Mouse (Mus musculus) NIH3T3 (cell line): ENCODE measurements around the gene Spock2.
"Not testable (repeated sequence)": the region's sequence is repeated elsewhere in the genome, so short reads cannot be mapped to it uniquely, and the experiment has no call there.

ENCODE experiments used
- DNase-seq: peaks from one replicate; pipeline ENCODE4 v3.0.0-alpha.2; 2012; ENCODE audit warnings: low read depth

The Spock2 gene

GRCm38 (mm10) chr10:60148087-60148486, 42.1 kb downstream of the Spock2 start:
- DNase-seq, result peak; percentile 92

DNA sequence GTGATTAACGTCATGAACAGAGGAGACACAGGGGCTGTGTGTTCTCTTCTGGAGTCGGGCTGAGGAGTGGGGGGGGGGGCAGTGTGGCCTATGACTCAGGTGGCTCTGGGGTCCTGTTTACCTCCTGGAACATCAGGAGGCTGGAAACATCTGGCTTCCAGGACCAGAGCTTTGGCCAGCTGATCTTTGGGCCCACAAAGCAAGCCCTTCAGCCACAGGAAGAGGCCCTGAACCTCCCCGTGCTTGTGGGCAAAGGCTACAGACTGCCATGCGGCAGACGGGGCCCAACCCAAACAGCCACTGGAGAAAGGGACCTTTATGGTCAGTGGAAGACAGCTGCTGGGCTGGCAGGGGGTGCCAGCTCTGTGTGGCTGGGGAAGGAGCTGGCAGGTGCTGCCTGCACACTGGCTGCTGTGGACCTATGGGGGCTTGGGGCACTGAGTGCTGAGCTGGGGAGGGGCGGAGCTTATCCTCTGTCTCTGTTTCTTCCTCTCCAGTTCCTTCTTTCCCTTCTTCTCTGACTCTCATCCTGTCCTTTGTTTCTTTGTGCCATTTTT, 45.2 kb downstream of the Spock2 start:
- DNase-seq, result no peak

DNA sequence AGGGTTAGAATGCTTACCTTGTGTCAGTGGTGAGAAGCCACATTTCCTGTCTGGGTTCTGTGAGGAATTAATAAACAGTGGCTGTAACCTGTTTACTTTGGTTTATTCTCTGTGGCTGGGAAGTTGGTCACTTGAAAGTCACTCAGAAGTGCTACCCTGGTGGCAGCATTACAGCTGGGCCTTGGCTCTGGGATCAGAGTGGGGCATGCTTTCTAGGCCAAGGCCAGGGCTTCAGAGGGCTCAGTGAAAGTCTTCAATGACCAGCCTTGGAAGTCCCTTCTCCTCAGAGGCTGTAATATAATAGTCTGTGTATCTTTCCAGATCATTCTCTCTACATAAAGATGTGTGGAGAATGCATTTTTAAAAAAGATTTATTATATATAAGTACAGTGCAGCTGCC, 50.0 kb downstream of the Spock2 start:
- DNase-seq, result no peak

- no peak for DNase-seq
Observed at GRCm38 (mm10) chr10:60158144-60158543, 52.1 kb downstream of the Spock2 start.

DNA sequence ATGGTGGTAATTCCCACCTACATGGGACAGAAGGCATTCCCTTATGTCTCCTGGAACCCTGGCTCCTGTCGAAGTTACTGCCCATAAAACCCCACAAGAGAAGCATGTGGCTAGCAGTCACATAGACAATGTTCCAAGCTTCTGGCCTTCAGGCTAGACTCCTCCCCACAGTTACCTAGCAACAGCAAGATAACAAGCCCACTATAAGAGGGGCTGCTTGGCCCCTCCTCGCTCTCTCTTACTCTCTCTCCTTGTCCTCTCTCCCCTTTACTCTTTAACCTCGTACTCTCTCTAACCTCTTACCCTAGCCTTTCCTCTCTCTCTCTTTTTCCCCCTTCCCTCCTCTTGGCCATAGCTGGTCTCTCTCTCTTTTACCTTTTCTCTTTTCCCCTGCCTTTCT, 55.4 kb downstream of the Spock2 start:
- not testable (repeated sequence) for DNase-seq

GRCm38 (mm10) chr10:60162184-60162972, 56.4 kb downstream of the Spock2 start:
- not testable (repeated sequence) for DNase-seq

DNA sequence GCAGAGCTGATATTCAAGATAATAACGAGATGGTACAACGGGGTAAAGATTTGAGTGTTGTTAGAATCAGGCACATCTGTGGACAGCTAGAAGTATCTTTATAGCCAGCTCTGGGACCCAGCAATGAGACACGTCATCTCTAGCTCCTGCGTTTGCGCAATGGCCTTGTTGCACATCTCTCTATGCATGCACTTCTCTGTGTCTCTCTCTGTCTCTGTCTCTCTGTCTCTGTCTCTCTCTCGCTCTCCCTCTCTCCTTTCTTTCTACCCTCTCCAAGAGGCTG, 56.9 kb downstream of the Spock2 start:
- DNase-seq, result peak; percentile 21

DNA sequence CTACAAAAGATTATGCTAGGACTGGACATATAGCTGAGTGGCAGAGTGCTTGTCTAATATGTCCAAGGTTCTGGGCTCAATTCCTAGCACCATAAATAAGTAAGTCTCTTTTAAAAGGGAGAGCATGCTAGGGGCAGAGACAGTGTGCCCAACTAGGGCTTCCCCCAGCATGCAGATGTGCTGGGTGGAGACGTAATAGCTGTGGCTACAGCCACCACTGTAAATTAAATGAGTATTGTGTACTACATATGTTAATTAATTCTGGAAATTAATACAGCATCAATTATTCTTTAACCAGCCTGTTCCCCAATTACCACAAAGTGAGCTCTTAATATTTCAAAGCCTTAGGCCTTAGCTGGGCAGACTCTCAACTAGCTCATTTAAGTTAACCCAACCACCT, 58.9 kb downstream of the Spock2 start:
- DNase-seq, result no peak

DNA sequence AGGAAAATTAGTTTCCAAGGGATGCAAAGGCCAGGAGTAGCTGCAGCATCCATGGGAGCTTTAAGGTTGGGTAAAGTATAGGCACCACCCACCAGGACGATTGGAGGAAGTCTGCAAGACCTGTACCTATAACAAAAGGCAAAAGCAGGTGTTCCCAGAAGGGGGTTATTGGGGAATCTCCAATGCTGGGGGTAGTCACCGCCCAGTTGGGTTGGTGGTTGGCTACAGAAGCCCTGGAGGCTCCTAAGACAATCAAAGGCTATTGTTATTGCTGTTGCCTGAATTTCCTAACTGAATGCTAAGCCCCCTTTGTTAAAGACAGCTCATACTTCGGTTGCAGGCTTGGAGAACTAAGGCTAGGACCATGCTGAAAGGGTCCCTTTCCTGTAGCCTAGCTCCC, 60.0 kb downstream of the Spock2 start:
- DNase-seq, result no peak

- no peak for DNase-seq
Observed at GRCm38 (mm10) chr10:60168306-60168705, 62.3 kb downstream of the Spock2 start.

- no peak for DNase-seq
Observed at GRCm38 (mm10) chr10:60168960-60169359, 62.9 kb downstream of the Spock2 start.

GRCm38 (mm10) chr10:60170326-60171089, 64.5 kb downstream of the Spock2 start:
- no peak for DNase-seq

GRCm38 (mm10) chr10:60171368-60171767, 65.3 kb downstream of the Spock2 start:
- DNase-seq, result no peak

DNA sequence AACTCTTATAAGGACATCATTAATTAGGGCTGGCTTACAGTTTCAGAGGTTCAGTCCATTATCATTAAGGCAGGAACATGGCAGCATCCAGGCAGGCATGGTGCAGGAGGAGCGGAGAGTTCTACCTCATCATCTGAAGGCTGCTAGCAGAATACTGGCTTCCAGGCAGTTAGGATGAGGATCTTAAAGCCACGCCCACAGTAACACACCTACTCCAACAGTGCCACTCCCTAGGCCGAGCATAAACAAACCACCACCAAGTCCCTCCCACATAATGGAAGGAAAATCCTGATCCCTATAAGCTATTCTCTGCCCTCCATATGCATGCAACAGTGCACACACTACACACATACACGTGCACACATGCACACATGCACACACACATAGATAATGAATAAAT, 66.3 kb downstream of the Spock2 start:
- DNase-seq, result no peak

GRCm38 (mm10) chr10:60173035-60173434, 67.0 kb downstream of the Spock2 start:
- peak; percentile 77 for DNase-seq

- DNase-seq, result no peak
Observed at GRCm38 (mm10) chr10:60174506-60174905, 68.5 kb downstream of the Spock2 start.

DNA sequence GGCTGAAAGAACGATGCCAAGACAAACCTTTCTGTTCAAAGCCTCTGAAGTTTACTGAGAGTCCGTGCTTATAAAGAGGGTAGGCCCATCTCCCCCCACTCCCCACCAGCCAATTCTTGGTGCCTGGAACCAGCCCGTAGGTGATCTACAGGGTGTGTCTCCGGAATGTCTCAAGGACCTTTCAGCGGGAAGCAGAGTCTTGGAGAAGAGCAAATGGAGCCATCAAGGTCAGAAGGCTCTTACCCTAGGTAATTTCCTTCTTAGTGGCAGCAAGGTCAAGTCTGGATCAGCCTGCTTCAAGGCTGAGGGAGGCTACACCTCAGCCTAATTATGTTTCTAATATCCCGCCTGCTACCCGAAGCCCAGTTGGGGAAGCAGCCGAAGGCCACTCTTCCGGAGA, 69.3 kb downstream of the Spock2 start:
- not testable (repeated sequence) for DNase-seq
